ENCODE assay signal across 8 mouse cellular contexts in the genomic region with DNA sequence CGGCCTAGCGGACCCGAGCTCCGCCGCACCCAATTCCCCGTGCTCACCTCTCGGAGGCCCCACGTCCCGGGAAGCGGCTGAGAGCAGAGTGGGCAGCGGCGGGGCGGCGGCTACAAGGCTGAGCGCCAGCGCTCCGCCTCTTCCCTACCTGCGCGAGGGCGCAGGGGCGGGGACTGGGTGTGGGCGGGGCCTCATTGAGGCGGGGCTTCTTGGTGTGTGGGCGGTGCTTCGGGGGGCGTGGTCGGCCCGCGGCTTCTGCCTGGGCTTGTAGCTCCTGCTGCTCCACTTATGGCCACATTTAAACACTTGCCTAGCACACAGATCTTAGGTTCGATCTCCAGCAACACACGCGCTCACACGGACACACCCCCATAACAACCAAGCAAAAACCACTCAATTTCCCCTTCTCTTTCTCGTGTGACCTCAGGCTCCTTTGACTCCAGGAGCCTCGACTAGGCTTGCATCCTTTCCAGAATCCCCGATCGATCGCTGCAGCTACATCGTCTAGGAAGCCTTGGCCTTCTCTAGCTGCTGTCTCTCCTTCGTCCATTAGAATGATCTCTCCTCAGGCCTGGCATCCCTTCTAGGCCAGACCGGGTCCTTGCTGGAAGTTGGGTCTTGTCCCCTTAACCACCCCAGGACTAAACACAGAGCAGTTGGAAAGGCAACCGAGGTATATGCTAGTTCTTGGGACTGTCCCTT. TPM values are rescaled to one million over a fixed set of nuclear protein-coding genes. Genes with fewer than 3 reads are reported as not detected.
DNase-seq lines count a peak whose midpoint lies in the region; ATAC-seq lines count a peak whose summit lies in the region.

No protein-coding gene starts in this region.

- peak overlapping the region; percentile 93 for H3K4me2 ChIP-seq in embryonic facial prominence, embryonic 12.5 days (replicated peaks)
- H3K4me2 ChIP-seq in heart, embryonic 12.5 days, result peak overlapping the region; percentile 90
- peak overlapping the region; percentile 82 for H3K4me2 ChIP-seq in kidney, embryonic 16.5 days (replicated peaks; ENCODE audit: low read depth, low read length)

- H3K27me3 ChIP-seq in embryonic facial prominence, embryonic 12.5 days, result peaks cover 28% of the 10 kb centered on the region
- no peaks in the 10 kb centered on the region for H3K27me3 ChIP-seq in heart, embryonic 12.5 days (replicated peaks)
- no peaks in the 10 kb centered on the region for H3K27me3 ChIP-seq in kidney, embryonic 16.5 days (ENCODE audit: insufficient read depth, low read length)

- peaks cover 23% of the 10 kb centered on the region for H3K4me1 ChIP-seq in embryonic facial prominence, embryonic 12.5 days
- peaks cover 71% of the 10 kb centered on the region for H3K4me1 ChIP-seq in heart, embryonic 12.5 days (replicated peaks)
- H3K4me1 ChIP-seq in kidney, embryonic 16.5 days (ENCODE audit: insufficient read depth, low read length), result peaks cover 46% of the 10 kb centered on the region

- H3K27ac ChIP-seq in embryonic facial prominence, embryonic 12.5 days, result no peak overlapping the region
- peak overlapping the region; percentile 19; the same call in 1 of the 2 replicates for H3K27ac ChIP-seq in heart, embryonic 12.5 days (ENCODE audit: poor library complexity, severe bottlenecking)
- no peak overlapping the region; the same call in 1 of the 2 replicates for H3K27ac ChIP-seq in kidney, embryonic 16.5 days (ENCODE audit: low read length)
- H3K27ac ChIP-seq in macrophage, result peak overlapping the region; percentile 69

- H3K4me3 ChIP-seq in embryonic facial prominence, embryonic 12.5 days, result peak overlapping the region; percentile 75
- peak overlapping the region; percentile 63 for H3K4me3 ChIP-seq in heart, embryonic 12.5 days
- peak overlapping the region; percentile 74 for H3K4me3 ChIP-seq in kidney, embryonic 16.5 days (ENCODE audit: low read length)
- H3K4me3 ChIP-seq in macrophage (ENCODE audit: inconsistent target), result peak overlapping the region; percentile 97; the same call in 1 of the 2 replicates

- H3K79me2 ChIP-seq in macrophage (ENCODE audit: inconsistent target), result peaks cover 46% of the 10 kb centered on the region

- 13% methylated on average over 42 of the region's 42 CpGs for WGBS in embryonic facial prominence, embryonic 12.5 days
- WGBS in heart, embryonic 12.5 days, result 12% methylated on average over 42 of the region's 42 CpGs
- 13% methylated on average over 37 of the region's 42 CpGs for WGBS in kidney, embryonic 16.5 days
- WGBS in macrophage (ENCODE audit: missing documents), result 15% methylated on average over 42 of the region's 42 CpGs

- H3K36me3 ChIP-seq in embryonic facial prominence, embryonic 12.5 days, result no peaks in the 10 kb centered on the region
- H3K36me3 ChIP-seq in heart, embryonic 12.5 days, result no peaks in the 10 kb centered on the region
- no peaks in the 10 kb centered on the region for H3K36me3 ChIP-seq in kidney, embryonic 16.5 days (ENCODE audit: insufficient read depth, low read length)
- no peaks in the 10 kb centered on the region for H3K36me3 ChIP-seq in macrophage (ENCODE audit: inconsistent target)

- DNase-seq in urinary bladder, adult 18-20 months (ENCODE audit: low spot score in 2 of 2), result peak; percentile 88 to 90
- no peak for DNase-seq in urinary bladder, postnatal 10 days (ENCODE audit: low spot score)
- DNase-seq in right cerebral cortex, postnatal 25 days, result peak; percentile 33
- no peak for DNase-seq in frontal cortex, postnatal 36 days (ENCODE audit: low spot score in 2 of 2)

- no peaks in the 10 kb centered on the region for H3K9me3 ChIP-seq in embryonic facial prominence, embryonic 12.5 days
- no peaks in the 10 kb centered on the region for H3K9me3 ChIP-seq in heart, embryonic 12.5 days (replicated peaks)
- H3K9me3 ChIP-seq in kidney, embryonic 16.5 days (ENCODE audit: low read length), result no peaks in the 10 kb centered on the region

- peak; percentile 23; the same call in 1 of the 2 replicates for ATAC-seq in embryonic facial prominence, embryonic 12.5 days (ENCODE audit: insufficient number of reproducible peaks, insufficient read depth, low FRiP score, low TSS enrichment)
- ATAC-seq in heart, embryonic 12.5 days (ENCODE audit: insufficient number of reproducible peaks, low FRiP score), result peak; percentile 84
- peak; percentile 60 for ATAC-seq in kidney, embryonic 16.5 days (ENCODE audit: low FRiP score, low TSS enrichment)

- peak overlapping the region; percentile 61 for H3K9ac ChIP-seq in embryonic facial prominence, embryonic 12.5 days
- peak overlapping the region; percentile 76 for H3K9ac ChIP-seq in heart, embryonic 12.5 days
- H3K9ac ChIP-seq in kidney, embryonic 16.5 days (replicated peaks; ENCODE audit: low read length), result peak overlapping the region; percentile 77

RNA-seq across cellular contexts. Expression of a gene that starts 2.5 kb away (rescaled TPM):
- 4.5 and 4.7 TPM in 2 replicates for polyA plus RNA-seq in embryonic facial prominence, embryonic 12.5 days (2016; fragmentation: Nextera tagmentation; extraction: Ambion mirVana)
- polyA plus RNA-seq in heart, embryonic 12.5 days (2016; fragmentation: Nextera tagmentation; extraction: Ambion mirVana), result 7.5 and 8.1 TPM in 2 replicates
- polyA plus RNA-seq in kidney, embryonic 16.5 days (2015; fragmentation: Nextera tagmentation; extraction: Ambion mirVana), result 11.4 and 12.8 TPM in 2 replicates
- 100 to 1,000 TPM in 25 of 26 experiments, 10 to 100 TPM in 1; 94.6 to 827 (median 311) TPM for total RNA-seq in macrophage (2018; cell fraction: chromatin; rRNA removed)
- 100 to 1,000 TPM in 2 of 26 experiments, 10 to 100 TPM in 24; 20.5 to 164 (median 49.9) TPM for total RNA-seq in macrophage (2018; cell fraction: cytosol; rRNA removed)
- total RNA-seq in macrophage (2018; cell fraction: nucleus; rRNA removed), result 100 to 1,000 TPM in 22 of 26 experiments, 10 to 100 TPM in 4; 71.5 to 628 (median 234) TPM
- polyA plus RNA-seq in macrophage (2018), result 14.2 to 37.1 TPM (median 21.7 TPM) in 3 replicates

RNA-seq across cellular contexts. Expression of a gene that starts 29.1 kb away (rescaled TPM):
- 0.59 and 0.86 TPM in 2 replicates for polyA plus RNA-seq in embryonic facial prominence, embryonic 12.5 days (2016; fragmentation: Nextera tagmentation; extraction: Ambion mirVana)
- polyA plus RNA-seq in heart, embryonic 12.5 days (2016; fragmentation: Nextera tagmentation; extraction: Ambion mirVana), result 0.73 TPM in 1 of 2 replicates, not detected in the other
- polyA plus RNA-seq in kidney, embryonic 16.5 days (2015; fragmentation: Nextera tagmentation; extraction: Ambion mirVana), result 1.3 and 1.5 TPM in 2 replicates
- not detected for total RNA-seq in macrophage (2018; cell fraction: chromatin; rRNA removed)
- total RNA-seq in macrophage (2018; cell fraction: cytosol; rRNA removed), result not detected
- not detected for total RNA-seq in macrophage (2018; cell fraction: nucleus; rRNA removed)
- polyA plus RNA-seq in macrophage (2018), result not detected in 3 replicates

RNA-seq across cellular contexts. Expression of a gene that starts 29.8 kb away (rescaled TPM):
- polyA plus RNA-seq in embryonic facial prominence, embryonic 12.5 days (2016; fragmentation: Nextera tagmentation; extraction: Ambion mirVana), result 6.4 and 7.1 TPM in 2 replicates
- polyA plus RNA-seq in heart, embryonic 12.5 days (2016; fragmentation: Nextera tagmentation; extraction: Ambion mirVana), result 1.3 and 1.4 TPM in 2 replicates
- polyA plus RNA-seq in kidney, embryonic 16.5 days (2015; fragmentation: Nextera tagmentation; extraction: Ambion mirVana), result 17.0 and 17.5 TPM in 2 replicates
- total RNA-seq in macrophage (2018; cell fraction: chromatin; rRNA removed), result under 1 TPM in 1 of 26 experiments, not detected in 25; 0.44 TPM
- total RNA-seq in macrophage (2018; cell fraction: cytosol; rRNA removed), result not detected
- not detected for total RNA-seq in macrophage (2018; cell fraction: nucleus; rRNA removed)
- polyA plus RNA-seq in macrophage (2018), result not detected in 3 replicates

RNA-seq across cellular contexts. Expression of a gene that starts 38.0 kb away (rescaled TPM):
- polyA plus RNA-seq in embryonic facial prominence, embryonic 12.5 days (2016; fragmentation: Nextera tagmentation; extraction: Ambion mirVana), result not detected in 2 replicates
- not detected in 2 replicates for polyA plus RNA-seq in heart, embryonic 12.5 days (2016; fragmentation: Nextera tagmentation; extraction: Ambion mirVana)
- polyA plus RNA-seq in kidney, embryonic 16.5 days (2015; fragmentation: Nextera tagmentation; extraction: Ambion mirVana), result not detected in 2 replicates
- total RNA-seq in macrophage (2018; cell fraction: chromatin; rRNA removed), result 1 to 10 TPM in 1 of 26 experiments, under 1 TPM in 1, not detected in 24; 0.59 to 1.3 TPM
- total RNA-seq in macrophage (2018; cell fraction: cytosol; rRNA removed), result not detected
- total RNA-seq in macrophage (2018; cell fraction: nucleus; rRNA removed), result 1 to 10 TPM in 1 of 26 experiments, under 1 TPM in 2, not detected in 23; 0.47 to 7.2 (median 0.50) TPM
- polyA plus RNA-seq in macrophage (2018), result not detected in 3 replicates

RNA-seq across cellular contexts. Expression of a gene that starts 43.0 kb away (rescaled TPM):
- polyA plus RNA-seq in embryonic facial prominence, embryonic 12.5 days (2016; fragmentation: Nextera tagmentation; extraction: Ambion mirVana), result 19.9 and 26.4 TPM in 2 replicates
- polyA plus RNA-seq in heart, embryonic 12.5 days (2016; fragmentation: Nextera tagmentation; extraction: Ambion mirVana), result 18.1 and 19.9 TPM in 2 replicates
- polyA plus RNA-seq in kidney, embryonic 16.5 days (2015; fragmentation: Nextera tagmentation; extraction: Ambion mirVana), result 5.8 and 6.4 TPM in 2 replicates
- 10 to 100 TPM in 25 of 26 experiments, 1 to 10 TPM in 1; 6.0 to 55.3 (median 13.9) TPM for total RNA-seq in macrophage (2018; cell fraction: chromatin; rRNA removed)
- 10 to 100 TPM in 2 of 26 experiments, 1 to 10 TPM in 24; 4.5 to 11.4 (median 7.2) TPM for total RNA-seq in macrophage (2018; cell fraction: cytosol; rRNA removed)
- total RNA-seq in macrophage (2018; cell fraction: nucleus; rRNA removed), result 10 to 100 TPM in 14 of 26 experiments, 1 to 10 TPM in 12; 6.1 to 19.8 (median 10.1) TPM
- 4.4 to 9.2 TPM (median 5.4 TPM) in 3 replicates for polyA plus RNA-seq in macrophage (2018)

Comparison
In these comparisons a context has a peak if more than half of its experiments do, and no peak if none do; other contexts are left out.
1. DNase-seq: peak in urinary bladder, adult 18-20 months (2 of 2) and right cerebral cortex, postnatal 25 days (single experiment); none in urinary bladder, postnatal 10 days (single experiment) and frontal cortex, postnatal 36 days (0 of 2).
2. ATAC-seq: peak in every context shown above with its lines; median percentile 84 in heart, embryonic 12.5 days; 60 in kidney, embryonic 16.5 days; 23 in embryonic facial prominence, embryonic 12.5 days.
3. H3K27ac ChIP-seq: peak in heart, embryonic 12.5 days (single experiment) and macrophage (single experiment); none in embryonic facial prominence, embryonic 12.5 days (single experiment) and kidney, embryonic 16.5 days (single experiment).
4. Peak in every context shown above with its lines, with median percentiles within 50 percentile points of each other: H3K4me2 ChIP-seq, H3K4me3 ChIP-seq and H3K9ac ChIP-seq.